Comparison of ENCODE assay signal across 10 mouse cellular contexts in the genomic region with DNA sequence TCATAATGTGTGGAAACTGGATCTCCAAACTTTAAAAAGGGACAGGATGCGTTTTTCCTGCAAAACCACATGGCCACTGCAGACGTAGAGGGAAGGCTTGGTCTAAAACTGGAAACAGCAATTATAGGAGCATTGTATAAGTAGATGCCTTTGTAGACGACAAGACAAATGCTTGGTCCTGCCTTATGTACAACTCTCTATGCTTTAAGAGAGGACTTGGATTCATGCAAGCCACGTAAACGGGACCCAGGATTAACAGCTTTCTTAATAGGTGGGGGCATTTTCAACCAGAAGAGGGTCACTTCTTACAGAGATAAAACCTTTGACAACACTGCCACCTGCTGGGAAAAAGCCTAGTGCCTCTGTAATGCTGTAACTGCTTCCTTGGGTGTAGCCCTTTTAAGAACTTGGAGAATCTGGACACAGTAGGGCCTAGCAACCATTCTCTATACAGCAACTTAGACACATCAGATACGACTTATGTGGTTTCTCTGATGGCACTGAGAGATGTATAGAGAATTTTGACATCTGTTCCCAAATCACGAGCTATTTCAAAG.
DNase-seq lines count a peak whose midpoint lies in the region; ATAC-seq and TF ChIP-seq lines count a peak whose summit lies in the region.
"Had no signal": no experiment of that assay in that cellular context is flagged by ENCODE, and none has a peak within 500 bp of the region (broad histone marks: within the 10 kb centered on the region; RNA-seq: fewer than 3 reads in every experiment).

No protein-coding gene starts in this region.

- TF ChIP-seq CTCF in gastrocnemius, adult 2 months (IDR thresholded peaks at IDR 0.05): peak; percentile 71

- no peak for ATAC-seq in kidney, embryonic 15.5 days (replicated peaks; ENCODE audit: low FRiP score)
- ATAC-seq in liver, embryonic 11.5 days (replicated peaks; ENCODE audit: low FRiP score): peak; percentile 72

- H3K36me3 ChIP-seq in kidney, embryonic 15.5 days: no peaks in the 10 kb centered on the region
- no peaks in the 10 kb centered on the region for H3K36me3 ChIP-seq in liver, embryonic 11.5 days (ENCODE audit: control insufficient read depth, insufficient read depth, low read length)
- H3K36me3 ChIP-seq: embryonic facial prominence, embryonic 15.5 days; stomach, embryonic 15.5 days had no signal

- no peak overlapping the region for H3K4me2 ChIP-seq in kidney, embryonic 15.5 days
- no peak overlapping the region for H3K4me2 ChIP-seq in liver, embryonic 11.5 days
- H3K4me2 ChIP-seq: embryonic facial prominence, embryonic 15.5 days; stomach, embryonic 15.5 days had no signal

- 64% methylated on average over 7 of the region's 7 CpGs for whole genome bisulfite sequencing in kidney, embryonic 15.5 days
- WGBS in liver, embryonic 11.5 days: 44% methylated on average over 7 of the region's 7 CpGs

- no peak overlapping the region for H3K27ac ChIP-seq in kidney, embryonic 15.5 days
- no peak overlapping the region for H3K27ac ChIP-seq in gastrocnemius, adult 2 months
- no peak overlapping the region for H3K27ac ChIP-seq in liver, embryonic 11.5 days (ENCODE audit: low read depth, low read length)
- H3K27ac ChIP-seq: embryonic facial prominence, embryonic 15.5 days; stomach, embryonic 15.5 days had no signal

- 0 out of 2 replicates have a peak, but pooled peaks cover 3% of the 10 kb centered on the region for H3K27me3 ChIP-seq in kidney, embryonic 15.5 days
- no peaks in the 10 kb centered on the region for H3K27me3 ChIP-seq in liver, embryonic 11.5 days (replicated peaks; ENCODE audit: control insufficient read depth, insufficient read depth, low read length)
- H3K27me3 ChIP-seq: embryonic facial prominence, embryonic 15.5 days; stomach, embryonic 15.5 days had no signal

- peak; percentile 44 for DNase-seq in kidney, adult 9 months
- DNase-seq in Muller cell, postnatal 12 days (ENCODE audit: inconsistent ontology term): peak; percentile 61
- peak; percentile 30 to 37 for DNase-seq in adrenal gland, postnatal 36 days
- peak; percentile 56 for DNase-seq in gastrocnemius, adult 2 months
- no peak for DNase-seq in liver, embryonic 11.5 days (ENCODE audit: low spot score)
- DNase-seq in right cerebral cortex, postnatal 14 days: peak; percentile 53
- DNase-seq in natural killer cell, adult 2 months (ENCODE audit: low spot score in 2 of 2): no peak

- H3K4me1 ChIP-seq in kidney, embryonic 15.5 days: peaks cover 9% of the 10 kb centered on the region
- no peaks in the 10 kb centered on the region for H3K4me1 ChIP-seq in liver, embryonic 11.5 days (replicated peaks; ENCODE audit: control insufficient read depth, insufficient read depth, low read length)
- H3K4me1 ChIP-seq: embryonic facial prominence, embryonic 15.5 days; stomach, embryonic 15.5 days had no signal

- no peaks in the 10 kb centered on the region for H3K9me3 ChIP-seq in kidney, embryonic 15.5 days (replicated peaks)
- no peaks in the 10 kb centered on the region for H3K9me3 ChIP-seq in liver, embryonic 11.5 days (ENCODE audit: control insufficient read depth, low read length)
- H3K9me3 ChIP-seq: embryonic facial prominence, embryonic 15.5 days; stomach, embryonic 15.5 days had no signal

- no peak overlapping the region for H3K4me3 ChIP-seq in kidney, embryonic 15.5 days (replicated peaks)
- H3K4me3 ChIP-seq in gastrocnemius, adult 2 months: no peak overlapping the region
- H3K4me3 ChIP-seq in liver, embryonic 11.5 days (ENCODE audit: low read depth, low read length): no peak overlapping the region
- H3K4me3 ChIP-seq: embryonic facial prominence, embryonic 15.5 days; stomach, embryonic 15.5 days had no signal

- intact Hi-C loops in gastrocnemius, adult 2 months (cut with DNase I): loop anchor here (5.0 to 10.0 kb wide), 5 partner anchors 140 to 450 kb away; partner anchors contain the start of gene Slc2a13

- no peak overlapping the region for H3K9ac ChIP-seq in kidney, embryonic 15.5 days
- no peak overlapping the region for H3K9ac ChIP-seq in liver, embryonic 11.5 days (ENCODE audit: low read depth, low read length)
- H3K9ac ChIP-seq: embryonic facial prominence, embryonic 15.5 days; stomach, embryonic 15.5 days had no signal

Comparison
In these comparisons a context has a peak if more than half of its experiments do, and no peak if none do; other contexts are left out.
1. DNase-seq: peak in kidney, adult 9 months (single experiment), Muller cell, postnatal 12 days (single experiment), adrenal gland, postnatal 36 days (2 of 2), gastrocnemius, adult 2 months (single experiment) and right cerebral cortex, postnatal 14 days (single experiment); none in liver, embryonic 11.5 days (single experiment) and natural killer cell, adult 2 months (0 of 2).